Mouse (Mus musculus) left cerebral cortex, adult 8-10 months (tissue): Measurements from ENCODE around the gene Zfp933. TPM values are rescaled to one million over a fixed set of nuclear protein-coding genes. Genes with fewer than 3 reads are reported as not detected.
"Not testable (repeated sequence)": the region's sequence is repeated elsewhere in the genome, so short reads cannot be mapped to it uniquely, and the experiment has no call there.

Experiments
- DNase-seq, 2 experiments: peaks; one replicate each; pipeline ENCODE4 v3.0.0; 2022; ENCODE audit warnings: low spot score in 2 of 2
- total RNA-seq, 4 experiments: library from RNA; stranded (reverse); gene quantifications; 2 replicates each; pipeline ENCODE4 v1.2.4; 2022

Zfp933 gene
- 10 to 100 TPM; 16.4 to 22.7 (median 17.9) TPM for total RNA-seq

DNA sequence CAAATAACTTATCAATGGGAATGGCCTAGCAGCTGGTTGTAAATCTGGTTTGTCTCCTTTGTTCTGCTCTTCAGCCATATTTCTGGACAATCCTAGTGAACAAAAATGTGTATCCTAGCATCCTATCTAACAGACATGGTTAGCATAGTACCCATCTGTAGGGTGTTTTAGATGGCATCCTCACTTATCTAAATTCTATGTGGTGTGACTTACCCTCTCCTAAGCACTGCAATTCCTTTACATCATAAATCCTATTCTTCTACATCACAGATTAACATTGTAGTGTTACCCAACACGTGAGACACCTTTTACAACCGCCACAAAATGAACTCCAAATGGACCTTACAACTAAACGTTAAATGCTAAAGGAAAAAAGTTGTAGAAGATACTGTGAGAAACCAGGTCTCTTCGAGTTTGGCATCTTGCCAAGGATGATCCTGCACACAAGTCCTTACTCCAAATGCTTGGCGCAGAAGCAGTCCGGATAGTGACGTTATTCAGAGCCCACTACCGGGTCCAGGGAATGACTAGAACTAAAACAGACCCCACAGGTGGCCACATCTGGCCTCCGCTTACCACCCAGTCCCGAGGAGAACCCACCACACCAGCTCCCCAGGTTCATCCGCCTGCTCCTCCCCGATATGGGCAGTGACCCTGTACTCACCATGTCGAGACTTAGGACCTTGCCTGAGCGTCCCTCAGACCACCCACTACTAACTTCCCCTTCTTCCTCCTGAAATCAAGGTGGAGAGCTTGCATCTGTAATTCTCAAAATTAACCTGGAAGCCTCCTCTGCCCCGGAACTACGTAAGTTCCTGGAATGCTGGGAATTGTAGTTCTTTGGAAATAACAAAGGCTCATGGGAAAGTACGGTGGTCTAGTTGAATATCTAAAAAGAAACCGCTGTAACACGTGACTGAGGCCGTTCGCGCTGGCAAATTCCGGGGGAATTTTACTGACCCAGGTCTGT, at the start of gene Zfp933:
TSS of gene Zfp933 (minus strand) at position 753 of the 970 bp plus-strand sequence.
- DNase-seq = peak; percentile 53 to 75

DNA sequence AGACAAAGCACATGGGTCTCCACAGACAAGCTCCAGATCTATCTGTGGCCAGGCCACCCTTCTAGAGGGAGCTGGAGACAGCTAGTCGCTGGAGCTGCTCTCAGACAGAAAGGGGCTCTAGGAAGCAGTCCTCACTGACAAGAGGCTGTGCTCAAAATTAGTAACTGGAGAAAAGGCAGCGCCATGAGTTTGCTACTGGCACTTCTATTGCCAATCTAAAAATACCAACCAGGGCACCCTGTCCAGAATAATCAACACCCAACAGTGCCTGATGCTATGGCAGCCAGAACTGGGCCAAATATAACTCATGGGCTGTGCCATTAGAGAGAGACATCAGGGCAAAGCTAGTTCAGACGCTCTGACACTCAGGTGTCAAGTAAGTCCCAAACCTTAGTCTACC, 49.2 kb upstream of the Zfp933 start:
- no peak for DNase-seq

DNA sequence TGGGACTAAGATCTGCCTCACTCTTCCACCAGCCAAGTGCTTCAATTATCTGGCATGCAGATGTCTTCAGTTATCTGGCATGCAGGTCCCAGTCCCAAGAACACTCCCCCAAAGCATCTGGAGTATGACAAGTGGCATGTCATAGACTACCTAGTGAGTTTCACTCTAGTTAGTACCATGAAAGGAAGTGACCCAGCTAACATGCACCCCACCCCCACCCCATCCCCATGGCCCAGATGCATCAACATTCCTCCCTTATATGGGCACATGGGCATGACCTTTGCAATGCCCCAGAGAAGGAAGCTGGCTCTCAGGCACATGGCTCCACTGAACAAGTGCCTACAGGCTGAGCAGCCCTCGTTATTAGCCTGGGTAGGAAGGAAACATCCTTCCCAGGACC, 48.2 kb upstream of the Zfp933 start:
- DNase-seq = no peak

DNA sequence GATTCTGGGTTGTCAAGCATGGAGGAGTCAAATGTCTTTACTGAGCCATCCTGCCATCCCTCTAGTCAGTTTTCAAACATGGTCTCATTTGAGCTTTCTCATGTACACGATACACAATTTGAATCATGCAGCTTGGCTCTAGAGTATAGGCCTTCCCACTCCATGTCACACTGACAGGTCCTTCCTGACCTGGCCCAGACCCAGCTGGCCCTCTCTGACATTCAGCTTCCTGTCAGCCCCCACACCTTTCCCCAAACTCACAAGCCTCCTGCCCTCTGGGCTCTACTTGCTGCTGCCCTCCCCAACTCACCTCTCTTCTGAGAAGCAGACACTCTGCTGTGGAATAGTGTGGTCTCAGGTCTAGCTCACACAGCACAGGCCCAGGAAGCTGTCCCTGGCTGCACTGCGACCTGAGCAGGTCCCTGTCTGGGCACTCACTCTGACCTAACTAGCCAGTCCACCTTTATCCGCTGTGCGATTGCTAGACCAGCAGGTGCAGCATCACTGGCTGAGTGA, 47.7 kb upstream of the Zfp933 start:
- no peak for DNase-seq

DNA sequence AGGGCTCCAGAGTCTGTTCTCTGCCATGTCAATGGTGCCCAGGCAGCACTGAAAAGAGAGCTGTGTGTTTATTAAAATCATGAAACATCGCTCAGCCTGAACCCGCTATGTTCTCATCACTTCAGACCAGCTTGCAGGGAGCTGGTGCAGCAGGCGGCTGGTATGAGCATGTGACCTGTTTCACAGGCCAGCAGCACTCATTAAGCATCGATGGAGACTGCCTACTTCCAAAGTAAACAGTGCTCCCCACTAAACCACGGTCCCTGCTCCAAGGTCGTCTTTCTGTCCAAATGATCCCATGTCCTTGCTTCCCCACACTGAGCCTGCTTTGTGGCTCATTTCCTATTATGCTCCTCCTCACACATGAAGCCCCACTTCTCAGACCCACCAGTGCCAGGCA, 42.2 kb upstream of the Zfp933 start:
- no peak for DNase-seq

DNA sequence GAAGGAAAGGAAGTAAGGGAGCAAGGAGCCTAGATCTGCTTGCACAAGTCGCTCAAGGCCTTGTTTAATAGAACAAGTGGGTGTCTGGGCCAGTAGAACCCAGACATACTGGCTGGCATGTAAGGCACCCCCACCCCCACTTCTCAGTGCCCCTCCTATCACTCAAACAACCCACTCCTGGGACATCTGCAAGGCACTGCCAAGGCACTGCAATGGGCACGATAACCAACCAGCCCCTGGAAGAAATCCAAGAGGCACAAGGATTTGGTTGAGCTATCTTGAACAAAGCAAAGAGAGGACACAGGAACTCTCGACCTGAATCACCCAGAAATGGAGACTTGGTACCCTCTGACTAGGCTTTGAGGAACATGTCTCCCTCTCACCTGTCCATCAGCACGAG, 40.1 kb upstream of the Zfp933 start:
- no peak for DNase-seq

DNA sequence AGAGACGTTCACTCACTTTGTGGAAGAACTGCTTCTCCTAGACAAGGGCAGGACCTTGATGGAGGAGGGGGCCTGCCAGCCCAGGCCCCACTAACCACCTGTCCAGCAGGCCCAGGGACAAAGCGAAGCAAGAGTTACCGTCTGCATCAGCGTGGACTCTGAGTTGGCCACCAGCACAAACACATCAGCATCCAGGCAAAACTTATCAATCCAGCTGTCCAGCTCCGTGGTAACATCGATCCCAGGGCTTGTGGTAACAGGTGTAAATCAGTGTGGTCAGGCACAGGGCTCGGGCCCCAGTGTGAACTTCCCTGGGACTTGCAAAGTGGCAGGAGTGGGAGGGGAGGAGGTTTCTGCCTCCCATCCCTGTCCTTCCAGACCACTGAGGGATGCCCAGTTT, 39.1 kb upstream of the Zfp933 start:
- DNase-seq = no peak

DNA sequence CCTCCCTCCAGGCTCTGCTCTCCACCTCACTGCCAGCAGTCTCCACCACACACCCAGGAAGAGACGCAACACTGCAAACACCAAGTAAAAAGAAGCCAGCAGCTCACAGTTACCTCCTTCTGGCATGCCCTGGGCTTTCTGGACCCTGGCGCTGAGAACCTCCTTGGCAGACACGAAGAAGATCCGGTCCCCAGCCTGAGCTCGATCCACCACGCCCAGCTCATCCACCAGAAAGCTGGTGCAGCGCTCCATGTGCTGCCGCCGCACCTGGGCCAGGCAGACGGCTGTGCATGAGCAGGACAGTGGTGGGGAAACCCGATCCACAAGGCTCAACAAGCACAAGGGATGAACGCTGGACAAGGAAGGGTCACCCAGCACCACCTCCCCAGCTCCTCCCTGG, 38.0 kb upstream of the Zfp933 start:
- DNase-seq = no peak

DNA sequence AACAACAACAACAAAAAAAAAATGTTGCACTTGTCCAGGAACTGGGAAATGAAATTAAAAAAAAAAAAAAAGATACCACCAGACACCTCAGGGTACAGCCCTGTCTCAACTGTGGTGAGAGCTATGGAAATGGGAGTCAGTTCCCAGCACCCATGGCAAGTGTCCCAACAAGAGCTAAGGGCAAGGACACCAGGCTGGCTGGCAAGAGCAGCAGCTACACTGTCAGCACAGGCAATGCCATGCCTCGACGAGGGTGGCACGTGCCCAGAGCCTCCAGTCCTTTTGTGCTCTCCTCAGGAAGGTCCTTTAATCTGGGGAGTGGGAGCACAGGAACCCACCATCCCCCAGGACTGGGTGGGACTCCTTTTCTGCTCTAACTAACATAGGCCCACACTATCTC, 36.0 kb upstream of the Zfp933 start:
- no peak for DNase-seq

DNA sequence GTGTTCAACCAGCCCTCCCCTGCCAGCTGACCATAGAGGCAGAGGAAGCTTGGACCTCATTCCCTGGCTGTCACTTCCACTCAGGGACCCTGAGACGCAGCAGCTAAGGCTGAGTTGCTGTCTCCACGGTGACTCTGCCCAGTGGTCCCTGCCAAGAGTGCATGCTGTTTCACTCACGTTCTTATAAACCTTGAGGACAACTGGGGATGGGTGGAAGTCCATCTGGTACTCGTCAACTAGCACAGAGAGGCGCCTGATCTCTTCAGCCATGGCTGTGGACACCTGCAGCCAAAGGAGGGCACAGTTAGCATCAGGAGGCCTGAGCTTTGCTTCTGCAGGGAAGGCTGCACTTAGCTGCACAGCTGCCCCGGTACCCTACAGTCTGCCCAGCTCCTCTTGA, 34.9 kb upstream of the Zfp933 start:
- no peak for DNase-seq

DNA sequence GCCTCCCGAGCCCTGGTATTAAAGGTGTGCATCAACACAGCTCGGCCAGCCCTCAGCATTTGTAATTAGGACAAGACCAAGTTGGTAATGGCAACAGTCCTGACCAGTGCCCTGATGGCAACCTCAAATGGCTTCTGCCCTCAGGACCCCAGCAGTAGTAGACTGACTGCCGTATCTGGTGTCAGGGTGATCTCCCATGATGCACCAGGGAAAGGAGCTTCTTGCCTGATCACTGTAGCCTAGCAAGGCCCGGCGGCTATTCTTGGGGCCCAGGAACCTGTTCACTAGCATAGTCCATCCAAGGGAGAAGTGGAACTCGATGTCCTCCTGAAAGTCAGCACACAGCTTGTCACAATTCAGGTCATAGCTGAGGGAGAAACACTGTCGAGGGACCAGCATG, 33.6 kb upstream of the Zfp933 start:
- DNase-seq = no peak

DNA sequence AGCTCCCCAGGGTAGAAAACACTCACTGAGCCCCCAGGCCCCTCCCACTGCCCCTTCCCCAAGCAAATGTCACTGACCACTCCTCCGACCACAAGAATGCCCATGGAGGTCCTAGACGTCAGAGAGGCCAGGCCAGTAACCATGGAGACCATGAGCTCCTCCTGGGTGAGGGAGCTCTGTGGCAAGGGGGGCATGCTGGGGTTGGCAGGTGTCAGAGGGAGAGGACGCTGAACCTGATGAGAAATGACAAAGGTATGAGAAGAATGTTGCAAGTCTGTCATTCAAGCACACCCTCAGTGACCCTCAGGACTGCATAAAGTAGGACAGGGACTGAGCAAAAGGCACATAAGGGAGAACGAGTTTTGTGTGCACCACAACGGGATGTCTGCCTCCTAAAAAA, 31.7 kb upstream of the Zfp933 start:
- DNase-seq = no peak

DNA sequence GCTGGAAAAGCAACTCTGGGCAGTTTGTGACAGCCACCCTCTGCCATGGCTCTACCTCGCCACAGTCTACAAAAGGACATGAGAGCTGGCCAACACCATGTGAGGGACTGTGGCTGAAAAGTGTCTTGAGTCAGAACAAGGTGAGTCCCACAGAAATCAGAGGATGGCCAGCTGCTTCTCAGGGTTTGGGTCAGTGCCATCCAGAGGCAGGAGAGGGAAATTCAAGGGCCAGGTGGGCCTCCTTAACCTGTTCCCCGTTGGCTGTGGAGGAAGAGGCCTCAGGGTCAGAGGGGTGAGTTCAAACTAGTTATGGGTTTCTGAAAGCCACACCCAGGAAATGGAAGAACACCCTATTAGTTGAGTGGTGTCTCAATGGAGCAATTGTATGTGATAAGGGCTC, 31.3 kb upstream of the Zfp933 start:
- DNase-seq = no peak

DNA sequence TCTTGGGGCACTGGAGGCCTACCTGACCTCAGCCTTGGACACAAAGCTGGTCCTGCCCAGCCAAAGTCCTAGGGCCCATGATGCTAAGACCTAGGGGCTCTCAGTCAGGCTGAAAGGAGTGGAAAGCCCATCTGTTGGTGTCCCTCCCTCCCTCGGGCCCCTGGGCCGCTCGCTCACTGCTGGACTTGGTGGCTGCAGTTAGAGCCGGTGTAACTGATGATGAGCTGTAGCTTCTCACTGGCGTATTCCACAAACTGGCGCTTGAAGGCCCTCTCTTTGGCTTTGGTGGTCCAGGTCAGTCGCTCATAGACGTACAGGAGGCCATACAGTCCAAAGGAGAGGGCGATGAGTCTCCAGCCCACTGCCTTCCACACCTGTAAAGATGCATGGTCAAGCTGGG, 30.4 kb upstream of the Zfp933 start:
- DNase-seq = no peak

DNA sequence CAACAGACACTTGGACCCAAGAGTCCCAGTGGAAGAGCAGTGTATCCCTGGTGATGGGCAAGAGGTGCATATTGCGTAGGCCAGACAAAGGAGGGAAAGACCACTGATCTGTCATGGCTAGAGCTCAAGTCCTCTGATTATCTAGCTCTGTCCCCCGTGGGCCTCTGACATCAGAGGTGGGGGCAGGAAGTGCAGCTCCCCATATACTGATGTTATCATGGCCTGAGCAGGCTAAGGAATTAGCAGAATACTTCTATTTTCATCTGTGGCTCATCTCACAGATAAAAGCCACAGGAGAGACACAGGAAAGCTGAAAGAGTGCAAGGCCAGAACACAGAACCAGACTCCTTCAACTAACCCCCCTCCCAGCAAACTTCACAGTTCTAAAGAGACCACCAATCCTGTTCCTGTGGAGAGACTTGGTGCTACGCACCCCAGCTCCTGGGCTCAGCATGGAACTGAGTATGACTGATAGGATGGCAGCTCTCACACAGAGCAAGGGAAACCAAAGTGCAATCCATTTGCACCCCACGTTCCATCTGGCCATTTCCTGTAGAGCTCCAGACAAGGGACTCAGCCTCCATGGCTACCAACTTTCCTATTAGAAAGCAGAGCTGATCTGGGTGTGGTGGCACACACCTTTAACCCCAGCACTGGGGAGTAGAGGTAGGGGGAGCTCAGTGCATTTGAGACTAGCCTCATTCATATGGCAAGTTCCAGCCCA, 27.8 kb upstream of the Zfp933 start:
- no peak for DNase-seq

DNA sequence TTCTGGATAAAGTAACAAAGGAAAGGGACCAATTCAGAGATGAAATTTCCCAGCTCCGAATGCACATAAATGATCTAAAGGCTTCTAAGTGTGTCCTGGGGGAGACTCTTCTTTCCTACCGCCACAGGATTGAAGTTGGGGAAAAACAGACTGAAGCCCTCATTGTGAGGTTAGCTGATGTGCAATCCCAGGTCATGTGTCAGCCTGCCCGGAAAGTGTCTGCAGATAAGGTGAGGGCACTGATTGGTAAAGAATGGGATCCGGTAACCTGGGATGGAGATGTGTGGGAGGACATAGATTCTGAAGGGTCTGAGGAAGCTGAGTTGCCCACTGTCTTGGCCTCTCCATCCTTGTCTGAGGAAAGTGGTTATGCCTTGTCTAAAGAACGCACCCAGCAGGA, 21.1 kb upstream of the Zfp933 start:
- DNase-seq = no peak

DNA sequence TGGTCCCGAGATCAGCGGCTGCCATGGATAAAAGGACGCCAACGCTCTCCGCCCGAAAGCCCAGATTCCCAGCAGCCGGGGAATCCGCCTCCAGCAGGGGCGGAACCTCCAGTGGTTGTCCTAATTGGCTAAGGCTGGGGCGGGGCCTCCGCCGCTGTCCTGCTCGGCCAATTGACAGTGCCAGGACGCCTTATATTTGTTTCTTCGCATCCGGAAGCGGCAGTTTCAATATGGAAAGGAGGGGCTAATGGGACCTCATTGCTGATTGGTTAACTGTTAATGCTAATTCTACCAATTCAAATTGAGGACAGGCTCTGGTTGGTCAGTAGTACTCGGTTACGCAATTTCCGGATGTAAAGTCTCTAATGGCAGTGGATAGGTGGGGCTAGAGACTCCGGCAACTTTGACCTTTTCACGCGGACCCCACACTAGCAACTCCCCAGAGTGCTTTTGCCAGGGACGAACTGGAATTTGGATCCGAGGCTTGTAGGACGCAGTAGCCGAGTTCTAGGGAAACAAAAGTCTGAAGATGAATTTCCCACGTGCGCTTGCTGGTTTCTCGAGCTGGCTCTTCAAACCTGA, 20.4 kb upstream of the Zfp933 start, which contains the start of the genes Miip and Fv1:
TSS of gene Miip (minus strand) at position 367 of the 582 bp plus-strand sequence.
TSS of gene Fv1 (plus strand) at position 530 of the 582 bp plus-strand sequence.
- DNase-seq = peak; percentile 84 to 99

DNA sequence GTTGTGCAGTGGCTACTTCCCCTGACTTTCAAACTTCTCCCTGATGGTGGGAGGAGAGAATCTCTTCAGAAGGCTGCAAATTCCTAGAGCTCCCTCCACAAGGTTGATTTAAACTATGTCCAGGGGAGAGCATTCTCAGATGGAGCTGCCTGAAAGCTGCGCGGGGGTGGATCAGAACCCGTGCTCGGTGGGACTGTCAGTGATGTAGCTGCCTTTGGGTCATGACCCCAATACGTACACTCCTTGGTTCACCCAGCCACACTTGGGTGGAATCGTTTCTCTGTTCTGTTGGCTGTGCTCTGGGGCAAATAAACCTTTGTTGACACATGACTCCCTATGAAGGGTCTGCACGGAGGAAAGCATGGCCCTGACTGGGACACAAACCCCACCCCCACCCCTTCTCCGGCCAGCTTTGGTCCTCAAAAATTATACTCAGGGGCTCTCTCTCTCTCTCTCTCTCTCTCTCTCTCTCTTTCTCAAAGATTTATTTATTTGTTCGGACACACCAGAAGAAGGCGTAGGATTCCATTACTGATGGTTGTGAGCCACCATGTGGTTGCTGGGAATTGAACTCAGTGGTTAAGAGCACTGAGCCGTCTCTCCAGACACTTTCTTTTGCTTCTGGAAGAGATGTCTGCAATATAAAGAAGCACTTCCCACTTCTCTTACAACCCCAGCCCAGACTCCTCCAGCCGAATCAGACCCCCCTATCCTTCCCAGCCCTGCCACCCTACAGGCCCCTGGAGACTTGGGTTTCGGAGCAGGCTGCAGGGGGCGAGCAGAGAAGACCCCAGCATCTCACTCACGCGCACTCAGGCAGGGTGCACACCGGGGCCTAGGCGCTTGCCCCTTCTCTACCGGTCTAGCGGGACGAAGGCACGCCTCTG, 19.6 kb upstream of the Zfp933 start:
- DNase-seq = no peak

DNA sequence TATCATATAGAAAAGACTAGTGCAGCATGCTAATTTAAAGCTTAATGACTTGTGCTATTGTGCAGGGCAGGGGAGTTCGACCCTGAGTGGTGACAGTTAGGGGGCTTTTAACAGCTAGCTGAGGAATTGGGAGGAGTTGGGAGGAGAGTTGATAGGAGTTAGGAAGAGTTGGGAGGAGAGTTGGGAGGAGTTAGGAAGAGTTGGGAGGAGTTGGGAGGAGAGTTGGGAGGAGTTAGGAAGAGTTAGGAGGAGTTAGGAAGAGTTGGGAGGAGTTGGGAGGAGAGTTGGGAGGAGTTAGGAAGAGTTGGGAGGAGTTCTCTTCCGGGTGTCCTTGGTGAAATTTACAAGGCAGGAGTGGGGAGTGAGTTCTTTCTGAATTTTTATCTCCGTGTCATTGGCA, 18.6 kb upstream of the Zfp933 start:
- DNase-seq = not testable (repeated sequence)

DNA sequence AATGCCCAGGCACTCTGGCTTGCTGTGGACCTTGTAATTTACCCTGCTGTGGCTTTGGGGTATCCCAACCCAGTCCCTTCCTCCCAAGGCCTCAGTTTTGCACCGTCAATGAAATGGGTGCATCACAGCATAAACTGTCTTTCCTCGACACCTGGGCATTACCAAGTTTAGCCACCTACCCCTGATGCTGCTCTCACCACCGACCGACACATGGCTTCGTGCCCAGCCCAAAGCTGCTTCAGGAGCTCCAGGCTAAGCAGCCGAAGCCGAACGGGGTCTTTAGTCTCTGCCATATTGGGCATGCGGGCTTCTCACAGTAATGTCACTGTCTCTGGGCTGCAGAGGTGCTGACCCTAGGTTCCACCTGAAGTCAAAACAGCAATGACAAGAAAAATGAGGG, 17.9 kb upstream of the Zfp933 start:
- no peak for DNase-seq

DNA sequence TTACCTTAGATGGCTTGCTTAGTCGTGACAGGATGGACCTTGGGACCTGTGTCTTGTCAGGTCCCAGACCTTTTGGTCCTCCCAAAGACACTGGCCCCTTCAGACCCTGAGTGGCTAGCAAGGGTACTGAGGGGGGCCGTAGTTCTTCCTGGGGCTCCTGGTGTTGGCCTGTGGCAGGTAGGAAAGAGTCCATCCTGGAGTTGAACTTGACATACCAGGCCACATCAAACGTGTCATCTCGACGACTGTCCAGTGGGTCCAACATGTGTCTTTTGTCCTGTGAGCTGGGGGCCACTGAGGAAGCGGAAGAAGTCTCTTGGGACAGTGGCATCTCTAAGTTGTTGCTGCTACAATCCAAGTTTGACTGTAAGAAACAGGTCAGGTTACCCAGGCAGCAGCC, 17.5 kb upstream of the Zfp933 start:
- DNase-seq = no peak
